Mouse (Mus musculus) limb, embryonic 14.5 days (tissue): ENCODE data around the gene Dlg2. TPM values are rescaled to one million over a fixed set of nuclear protein-coding genes. Genes with fewer than 3 reads are reported as not detected.

ENCODE experiments used
- ATAC-seq: fragments of 200-750 bp; cut with Nextera tagmentation; 2 replicates; pipeline ENCODE4 v1.8.0; 2017; ENCODE audit warnings: low read depth, moderate number of reproducible peaks, moderate TSS enrichment; ENCODE audit not compliant: low FRiP score
- DNase-seq: peaks from one replicate; pipeline ENCODE4 v3.0.0-alpha.2; 2015; ENCODE audit warnings: low spot score
- H3K27ac ChIP-seq: fragments of 300-500 bp; sonication (generic); replicated peaks from 2 replicates; pipeline ENCODE4 v1.5.1; 2014; ENCODE audit warnings: low read depth, mild to moderate bottlenecking, low read length, moderate library complexity, mixed read lengths
- H3K27me3 ChIP-seq: fragments of 300-500 bp; sonication (generic); 2 replicates; pipeline ENCODE4 v1.6.1; 2014; ENCODE audit warnings: low read length, mixed read lengths; ENCODE audit not compliant: control insufficient read depth, insufficient read depth
- H3K36me3 ChIP-seq: fragments of 300-500 bp; sonication (generic); 2 replicates; pipeline ENCODE4 v1.6.1; 2014; ENCODE audit warnings: mild to moderate bottlenecking, low read length, moderate library complexity, mixed read lengths; ENCODE audit not compliant: control insufficient read depth, insufficient read depth
- H3K4me1 ChIP-seq: fragments of 300-500 bp; sonication (generic); 2 replicates; pipeline ENCODE4 v1.6.1; 2014; ENCODE audit warnings: antibody characterized with exemption, low read length, mixed read lengths; ENCODE audit not compliant: control insufficient read depth, insufficient read depth
- H3K4me2 ChIP-seq: fragments of 300-500 bp; sonication (generic); replicated peaks from 2 replicates; pipeline ENCODE4 v1.6.1; 2014; ENCODE audit warnings: low read depth, mild to moderate bottlenecking, low read length, moderate library complexity; ENCODE audit not compliant: severe bottlenecking
- H3K4me3 ChIP-seq: fragments of 300-500 bp; sonication (generic); replicated peaks from 2 replicates; pipeline ENCODE4 v1.5.1; 2014; ENCODE audit warnings: low read length
- H3K9ac ChIP-seq: fragments of 300-500 bp; sonication (generic); 2 replicates; pipeline ENCODE4 v1.6.1; 2014; ENCODE audit warnings: mild to moderate bottlenecking, low read depth, low read length, moderate library complexity; ENCODE audit not compliant: severe bottlenecking
- H3K9me3 ChIP-seq: fragments of 300-500 bp; sonication (generic); 2 replicates; pipeline ENCODE4 v1.6.1; 2016; ENCODE audit warnings: low read length; ENCODE audit not compliant: control insufficient read depth
- POLR2A ChIP-seq: fragments of 200-500 bp; IDR thresholded peaks from 2 replicates; pipeline ENCODE4 v1.8.0; 2012; ENCODE audit warnings: inconsistent platforms, mild to moderate bottlenecking, moderate library complexity, borderline replicate concordance; ENCODE audit not compliant: insufficient read depth, insufficient read length; ENCODE audit errors: extremely low read depth
- WGBS: fragments of 180-500 bp; shearing (Covaris S2); extraction: QIAGEN DNeasy Blood & Tissue Kit; methylation state at CpG from one replicate; pipeline ENCODE4 v1.1.7; 2014; 5-methylcytosine and 5-hydroxymethylcytosine counted together
- polyA plus RNA-seq, 2 experiments: library from polyadenylated mRNA; depleted of rRNA in 1 of 2; stranded (reverse) in 1 of 2; unstranded in 1 of 2; fragments of >200 nt; fragmentation: Nextera tagmentation in 1 of 2; extraction: Ambion mirVana in 1 of 2; gene quantifications; 2 replicates each; pipeline versions ENCODE4 v1.2.1 to v1.2.3; 2012 to 2014

Gene Dlg2
- polyA plus RNA-seq, 2 experiments = 4.6 to 7.3 TPM

- peak overlapping the region; percentile 62 for H3K4me2 ChIP-seq
- peak overlapping the region; percentile 88 for H3K27ac ChIP-seq
- WGBS = 6% methylated on average over 10 of the region's 10 CpGs
- TF ChIP-seq POLR2A = no peak
- H3K9me3 ChIP-seq = no peaks in the 10 kb centered on the region
- H3K4me3 ChIP-seq = peak overlapping the region; percentile 74
- no peak for DNase-seq
- peak overlapping the region; percentile 74 for H3K9ac ChIP-seq
- peaks cover 6% of the 10 kb centered on the region; the same call in 1 of the 2 replicates for H3K4me1 ChIP-seq
- ATAC-seq = peak; percentile 56
- H3K36me3 ChIP-seq = peaks cover 15% of the 10 kb centered on the region; the same call in 1 of the 2 replicates
- H3K27me3 ChIP-seq = no peaks in the 10 kb centered on the region
These were observed 19.0 kb upstream of the Dlg2 start for GRCm38 (mm10) chr7:90457517-90457916.

GRCm38 (mm10) chr7:90460330-90460729, 16.1 kb upstream of the Dlg2 start:
- Histone ChIP-seq H3K27ac (no peak overlapping the region), H3K27me3 (no peaks in the 10 kb centered on the region), H3K4me2 (no peak overlapping the region), H3K36me3 (no peaks in the 10 kb centered on the region), H3K4me1 (peaks cover 6% of the 10 kb centered on the region; the same call in 1 of the 2 replicates), H3K4me3 (no peak overlapping the region), H3K9ac (no peak overlapping the region), H3K9me3 (no peaks in the 10 kb centered on the region)
- ATAC-seq = no peak
- TF ChIP-seq POLR2A = no peak
- DNase-seq = no peak
- WGBS = 54% methylated on average over 10 of the region's 10 CpGs

- no peak overlapping the region for H3K9ac ChIP-seq
- peaks cover 4% of the 10 kb centered on the region; the same call in 1 of the 2 replicates for H3K4me1 ChIP-seq
- DNase-seq = no peak
- no peak overlapping the region for H3K4me2 ChIP-seq
- H3K9me3 ChIP-seq = no peaks in the 10 kb centered on the region
- WGBS = 17% methylated on average over 14 of the region's 14 CpGs
- H3K36me3 ChIP-seq = no peaks in the 10 kb centered on the region
- no peak for ATAC-seq
- H3K27ac ChIP-seq = no peak overlapping the region
- no peaks in the 10 kb centered on the region for H3K27me3 ChIP-seq
- H3K4me3 ChIP-seq = no peak overlapping the region
- no peak for TF ChIP-seq POLR2A
These were observed 15.5 kb upstream of the Dlg2 start for GRCm38 (mm10) chr7:90460930-90461329.

- no peaks in the 10 kb centered on the region; the same call in 1 of the 2 replicates for H3K36me3 ChIP-seq
- 90% methylated on average over 4 of the region's 5 CpGs for WGBS
- DNase-seq = no peak
- TF ChIP-seq POLR2A = no peak
- no peaks in the 10 kb centered on the region for H3K9me3 ChIP-seq
- H3K4me2 ChIP-seq = no peak overlapping the region
- H3K9ac ChIP-seq = no peak overlapping the region
- no peak for ATAC-seq
- no peak overlapping the region for H3K4me3 ChIP-seq
- H3K4me1 ChIP-seq = no peaks in the 10 kb centered on the region
- H3K27me3 ChIP-seq = no peaks in the 10 kb centered on the region
- no peak overlapping the region for H3K27ac ChIP-seq
These were observed 15.0 kb upstream of the Dlg2 start for GRCm38 (mm10) chr7:90461441-90461840.

DNA sequence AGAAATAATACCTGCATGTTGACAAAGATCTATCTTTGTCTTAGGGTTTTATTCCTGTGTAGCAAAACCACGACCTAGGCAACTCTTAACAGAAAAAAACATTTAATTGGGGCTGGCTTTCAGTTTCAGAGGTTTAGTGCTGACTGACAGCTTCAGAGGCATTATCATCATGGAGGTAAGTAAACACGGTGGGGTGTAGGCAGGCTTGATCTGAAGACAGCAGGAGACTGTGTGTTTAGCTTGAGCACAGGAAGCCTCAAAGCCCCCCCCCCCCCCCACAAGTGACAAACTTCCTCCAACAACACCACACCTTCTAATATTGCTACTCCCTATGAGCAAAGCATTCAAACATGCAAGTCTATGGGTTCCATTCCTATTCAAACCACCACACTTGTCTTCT, 3.0 kb upstream of the Dlg2 start:
- Histone ChIP-seq H3K36me3 (peaks cover 21% of the 10 kb centered on the region), H3K9ac (no peak overlapping the region), H3K27ac (no peak overlapping the region), H3K9me3 (no peaks in the 10 kb centered on the region), H3K4me1 (peaks cover 6% of the 10 kb centered on the region; the same call in 1 of the 2 replicates), H3K27me3 (peaks cover 8% of the 10 kb centered on the region; the same call in 1 of the 2 replicates), H3K4me2 (no peak overlapping the region), H3K4me3 (no peak overlapping the region)
- DNase-seq (no peak), ATAC-seq (no peak)
- 80% methylated on average over 2 of the region's 2 CpGs for WGBS
- no peak for TF ChIP-seq POLR2A
